Mouse (Mus musculus): ENCODE results near the gene Rnpc3.

The Rnpc3 gene

DNA sequence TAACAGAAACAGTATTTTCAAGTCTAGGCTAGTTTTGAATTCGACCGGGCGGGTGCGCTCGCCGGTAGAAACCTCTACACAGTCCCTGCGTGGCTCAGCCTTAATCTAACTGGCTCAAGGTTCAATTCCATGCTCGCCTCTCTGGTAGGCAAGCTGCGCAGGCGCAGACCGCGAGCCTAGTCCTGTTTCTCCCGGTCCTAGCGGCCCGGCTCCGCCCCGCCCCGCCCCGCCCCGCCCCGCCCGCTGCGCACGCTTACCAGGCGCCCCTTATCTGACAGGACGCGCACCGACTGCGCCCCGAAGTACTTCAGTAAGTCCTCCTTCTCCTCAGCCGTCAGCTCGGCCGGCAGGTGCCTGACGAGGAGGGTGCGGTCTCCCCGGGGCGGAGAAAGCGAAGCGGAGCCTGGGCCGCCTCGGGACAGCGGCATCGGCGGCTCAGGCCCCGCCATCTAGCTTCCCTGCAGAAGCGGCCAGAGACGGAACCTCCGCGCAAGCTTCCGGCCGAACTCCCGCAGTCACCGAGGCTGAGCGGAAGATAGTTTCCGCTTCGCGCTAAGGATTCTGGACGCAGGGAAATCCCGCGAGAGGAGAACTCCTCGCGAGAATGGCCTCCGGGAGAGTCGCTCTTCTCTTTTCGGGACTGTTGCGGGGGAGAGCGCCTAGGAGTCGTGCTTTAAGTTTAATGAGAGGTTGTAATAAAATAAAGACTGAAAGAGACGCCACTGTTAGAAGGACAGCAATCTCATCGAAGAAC, at the start of gene Rnpc3:
Rnpc3 (minus strand) TSS at position 544 of the 754 bp plus-strand sequence.
- peak; percentile 98 for ATAC-seq (ENCODE audit: low TSS enrichment)

DNA sequence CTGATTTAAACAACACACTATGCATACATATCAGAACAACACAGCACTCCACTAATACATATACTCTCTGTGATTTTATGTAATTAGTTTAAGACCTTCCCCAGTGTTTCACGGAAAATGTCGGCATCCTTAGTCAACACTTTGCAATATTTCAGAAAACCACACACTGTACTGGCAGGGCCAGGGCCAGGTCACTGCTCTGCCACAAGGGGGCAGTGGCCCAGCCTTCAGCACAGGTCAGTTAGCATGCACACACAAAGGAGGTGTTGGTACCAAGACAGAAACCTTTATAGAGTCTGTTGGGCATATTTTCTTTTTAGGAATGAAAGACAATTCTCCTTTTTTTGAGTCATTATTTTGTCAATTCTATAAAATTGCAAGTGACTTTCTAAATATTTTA, 27.0 kb upstream of the Rnpc3 start:
- ATAC-seq (ENCODE audit: low TSS enrichment), result peak; percentile 73

DNA sequence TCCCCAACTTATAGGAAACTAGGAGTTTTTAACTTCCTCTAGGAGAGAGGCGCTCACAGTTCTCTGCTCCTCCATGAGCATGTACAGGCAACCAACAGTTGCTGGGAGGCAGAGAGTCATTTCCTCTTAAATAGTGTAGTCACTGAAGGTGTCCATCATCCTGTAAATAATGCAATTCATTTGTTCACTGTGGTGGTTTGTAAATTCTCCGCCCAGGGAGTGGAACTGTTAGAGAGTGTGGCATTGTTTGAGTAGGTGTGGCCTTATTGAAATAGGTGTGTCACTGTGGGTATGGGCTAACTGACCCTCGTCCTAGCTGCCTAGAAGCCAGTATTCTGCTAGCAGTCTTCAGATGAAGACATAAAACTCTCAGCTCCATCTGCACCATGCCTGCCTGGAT, 24.4 kb upstream of the Rnpc3 start:
- no peak for ATAC-seq (ENCODE audit: low TSS enrichment)

DNA sequence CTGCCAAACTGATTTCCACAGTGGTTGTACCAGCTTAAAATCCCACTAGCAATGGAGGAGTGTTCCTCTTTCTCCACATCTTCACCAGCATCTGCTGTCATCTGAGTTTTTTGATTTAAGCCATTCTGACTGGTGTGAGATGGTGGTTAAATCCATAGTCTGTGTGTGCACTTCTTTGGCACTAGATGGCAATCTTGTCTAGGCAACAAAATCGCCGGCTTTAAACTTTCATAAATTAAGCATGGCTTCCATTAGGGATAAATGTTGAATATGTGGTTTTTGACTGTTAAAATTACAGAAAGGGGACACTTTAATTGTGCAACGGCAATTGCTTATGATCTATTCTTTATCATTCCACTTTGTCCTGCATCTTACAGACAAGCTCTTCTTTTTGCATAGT, 21.4 kb upstream of the Rnpc3 start:
- ATAC-seq (ENCODE audit: low TSS enrichment), result peak; percentile 80

DNA sequence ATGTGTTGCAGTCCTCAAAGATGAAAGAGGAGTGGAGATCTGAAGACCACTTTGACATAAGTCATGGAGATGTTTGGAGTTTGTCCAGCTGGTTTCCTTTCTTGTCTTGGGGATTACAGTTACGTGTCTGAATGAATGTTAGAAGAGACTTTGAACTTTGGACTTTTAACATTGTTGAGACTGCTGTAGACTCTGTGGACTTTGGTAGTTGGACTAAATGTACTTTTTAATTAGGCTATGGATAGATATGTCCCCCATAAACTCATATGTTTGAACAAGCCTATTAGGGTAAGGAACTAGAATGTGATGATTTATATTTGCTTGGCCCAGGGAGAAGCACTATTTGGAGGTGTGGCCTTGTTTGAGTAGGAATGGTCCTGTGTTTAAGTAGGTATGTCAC, 9.6 kb upstream of the Rnpc3 start:
- ATAC-seq (ENCODE audit: low TSS enrichment), result no peak

DNA sequence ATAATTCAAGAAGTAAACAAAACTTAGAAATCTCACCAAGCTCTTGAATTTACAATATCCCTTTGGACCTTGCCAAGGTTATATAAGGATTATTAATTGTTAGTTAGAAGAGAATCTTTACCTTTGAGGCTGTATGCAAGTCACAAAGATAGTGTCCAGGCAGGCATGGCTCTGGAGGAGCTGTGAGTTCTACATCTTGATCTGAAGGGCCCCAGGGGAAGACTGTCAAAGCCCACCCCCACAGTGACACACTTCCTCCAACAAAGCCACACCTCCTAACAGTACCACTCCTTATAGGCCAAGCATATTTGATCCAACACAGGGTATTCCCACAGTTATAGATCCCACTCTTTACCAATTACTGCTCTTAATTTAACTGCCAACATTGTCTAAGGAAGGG, 4.3 kb upstream of the Rnpc3 start:
- no peak for ATAC-seq (ENCODE audit: low TSS enrichment)

DNA sequence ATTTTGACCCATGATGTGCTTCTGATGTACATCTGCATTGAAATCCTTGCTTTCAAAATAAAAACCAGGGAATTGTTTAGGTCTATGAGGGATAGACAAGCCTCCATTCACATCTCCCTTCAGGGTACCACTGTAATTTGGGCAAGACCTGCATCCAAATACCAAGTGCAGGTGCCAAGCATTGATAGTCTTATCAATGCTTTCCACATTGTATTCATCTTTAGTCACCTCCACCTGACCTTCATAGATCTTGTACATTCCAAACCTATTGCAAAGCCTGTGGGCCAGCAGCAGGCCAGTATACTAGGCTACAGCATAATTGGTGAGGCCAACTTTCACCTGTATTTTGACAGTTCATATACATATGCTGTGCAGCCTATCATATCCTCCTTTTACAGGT, 1.7 kb upstream of the Rnpc3 start:
- no peak for ATAC-seq (ENCODE audit: low TSS enrichment)

DNA sequence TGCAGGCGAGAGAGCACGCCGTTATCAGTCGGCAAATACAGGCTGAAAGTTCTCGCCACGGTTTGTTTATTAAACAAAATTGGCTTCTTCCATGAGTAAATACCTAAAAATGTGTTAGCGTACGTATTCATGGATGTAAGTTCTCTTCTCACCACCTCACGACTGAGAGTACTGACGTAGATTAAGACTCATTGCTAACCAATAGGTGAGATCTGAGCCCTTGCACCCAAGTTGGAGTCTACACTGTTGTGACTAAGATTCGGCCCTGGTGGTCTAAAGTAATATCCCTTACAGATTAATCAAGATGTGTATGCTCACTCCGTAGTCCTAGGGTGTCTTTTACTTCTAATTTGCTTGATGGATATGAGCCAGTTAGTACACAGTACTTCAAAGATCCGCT, 615 bp upstream of the Rnpc3 start:
- peak; percentile 25 for ATAC-seq (ENCODE audit: low TSS enrichment)

DNA sequence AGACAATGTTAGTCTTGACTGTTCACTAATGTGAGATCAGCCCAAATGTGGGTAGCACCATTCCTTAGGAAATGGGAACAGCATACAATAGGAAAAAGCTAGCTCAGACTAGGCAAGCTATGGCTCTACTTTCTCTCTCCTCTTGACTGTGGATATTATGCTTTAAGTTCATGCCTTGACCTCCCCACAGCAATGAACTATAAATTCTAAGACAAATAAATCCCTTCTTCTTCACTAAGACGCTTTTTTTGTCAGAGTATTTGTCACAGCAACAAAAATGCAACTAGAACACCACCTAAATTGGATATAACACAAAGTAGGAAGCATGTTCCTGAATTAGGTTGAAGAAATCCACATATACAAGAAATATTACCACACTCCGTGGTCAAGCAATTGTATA, 23.4 kb downstream of the Rnpc3 start, which contains the start of gene Amy1:
Amy1 (minus strand) TSS at position 101 of the 400 bp plus-strand sequence.
- ATAC-seq (ENCODE audit: low TSS enrichment), result no peak

DNA sequence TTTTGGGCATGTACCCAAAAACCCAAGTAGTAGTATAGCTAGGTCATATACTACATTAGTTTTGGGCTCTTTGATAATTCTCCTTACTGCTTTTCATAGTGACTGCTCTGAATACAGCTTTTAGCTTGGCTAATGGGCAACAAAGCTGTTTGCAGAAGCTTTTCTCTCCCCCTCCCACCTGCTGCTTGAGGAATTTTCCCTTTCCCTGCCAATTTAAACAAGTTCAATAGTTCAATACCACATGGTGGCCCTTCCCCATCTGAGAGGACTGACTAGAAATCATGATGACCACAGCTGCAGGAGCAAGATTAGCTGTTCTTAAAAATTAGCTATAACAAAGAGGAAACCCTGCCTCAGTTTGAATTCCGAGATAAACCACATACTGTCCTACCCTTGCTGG, 39.1 kb downstream of the Rnpc3 start:
- no peak for ATAC-seq (ENCODE audit: low TSS enrichment)

DNA sequence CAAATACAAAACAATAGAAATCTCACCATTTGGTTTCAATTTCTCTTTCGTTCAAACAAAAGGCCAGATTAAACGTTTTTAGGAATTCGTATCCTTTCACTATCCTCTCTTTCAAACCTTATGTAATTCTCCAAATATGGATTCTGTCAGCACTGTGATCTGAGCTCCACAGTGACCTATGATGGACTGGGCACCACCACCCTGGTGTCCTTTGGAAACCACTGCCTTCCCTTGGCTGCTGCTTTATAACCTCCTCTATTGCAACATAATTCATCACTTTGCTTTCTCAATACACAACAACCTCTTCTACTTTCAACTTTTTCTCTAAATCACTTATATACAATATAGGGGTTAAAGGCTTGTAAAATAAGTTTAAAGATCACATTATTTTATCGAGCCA, 55.4 kb downstream of the Rnpc3 start:
- no peak for ATAC-seq (ENCODE audit: low TSS enrichment)

DNA sequence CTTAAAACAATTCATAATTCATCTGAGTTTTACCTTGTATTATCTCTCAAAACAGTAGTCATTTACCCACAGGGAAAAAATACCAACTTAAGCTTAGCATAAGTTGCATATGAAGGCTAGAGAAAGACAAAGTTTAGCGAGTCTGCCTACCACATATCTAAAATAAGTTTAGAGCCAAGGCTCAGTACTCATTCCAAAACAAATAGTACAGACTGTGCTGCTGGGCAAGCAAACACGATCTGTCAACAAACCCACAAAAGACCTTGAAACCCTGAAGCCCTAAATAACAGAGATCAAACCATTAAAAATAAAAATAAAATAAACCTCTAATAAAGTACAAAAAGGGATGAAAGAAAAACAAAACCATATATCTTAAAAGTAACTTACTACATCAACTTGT, 55.8 kb downstream of the Rnpc3 start:
- no peak for ATAC-seq (ENCODE audit: low TSS enrichment)

DNA sequence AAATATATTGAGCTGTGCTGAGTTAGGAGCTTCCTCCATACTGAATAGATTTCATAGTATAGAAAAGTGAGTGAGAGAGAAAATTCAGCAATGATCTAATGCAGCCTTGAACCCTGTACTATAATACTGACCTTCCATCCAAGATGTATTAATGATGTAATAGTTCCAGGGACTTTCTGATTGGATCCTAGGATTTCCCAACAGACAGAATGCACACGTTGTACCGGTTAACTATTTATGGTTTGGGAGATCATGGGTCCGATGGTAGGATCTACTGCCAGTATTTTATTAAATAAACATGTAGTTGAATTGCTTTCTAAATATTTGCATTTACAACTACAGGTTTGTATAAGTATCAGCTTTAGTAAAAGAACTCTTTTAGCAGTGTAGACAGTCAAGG, 57.8 kb downstream of the Rnpc3 start:
- no peak for ATAC-seq (ENCODE audit: low TSS enrichment)
